Comparison of ENCODE assay signal across 16 mouse cellular contexts in genomic region chr2:116977771-116978600, GRCm38 (mm10).
DNase-seq lines count a peak whose midpoint lies in the region; ATAC-seq lines count a peak whose summit lies in the region.
"Had no signal": no experiment of that assay in that cellular context is flagged by ENCODE, and none has a peak within 500 bp of the region (broad histone marks: within the 10 kb centered on the region; RNA-seq: fewer than 3 reads in every experiment).

No protein-coding gene starts in this region.

- peak overlapping the region; percentile 73 for H3K27ac ChIP-seq in forebrain, embryonic 10.5 days
- no peak overlapping the region for H3K27ac ChIP-seq in forebrain, embryonic 15.5 days (replicated peaks)
- H3K27ac ChIP-seq in kidney, embryonic 16.5 days (ENCODE audit: low read length): peak overlapping the region; percentile 20
- H3K27ac ChIP-seq in embryonic facial prominence, embryonic 14.5 days (replicated peaks; ENCODE audit: low read depth, low read length): peak overlapping the region; percentile 41; the same call in 1 of the 2 replicates
- H3K27ac ChIP-seq: liver, embryonic 13.5 days had no signal

- H3K9ac ChIP-seq in forebrain, embryonic 15.5 days (replicated peaks): no peak overlapping the region
- H3K9ac ChIP-seq in kidney, embryonic 16.5 days (replicated peaks; ENCODE audit: low read length): no peak overlapping the region
- H3K9ac ChIP-seq in embryonic facial prominence, embryonic 14.5 days (ENCODE audit: low read depth, low read length): no peak overlapping the region
- H3K9ac ChIP-seq: heart, embryonic 15.5 days; liver, embryonic 13.5 days; neural tube, embryonic 13.5 days had no signal

- 0 out of 2 replicates have a peak, but pooled peaks cover 2% of the 10 kb centered on the region for H3K9me3 ChIP-seq in forebrain, embryonic 10.5 days
- no peaks in the 10 kb centered on the region for H3K9me3 ChIP-seq in forebrain, embryonic 15.5 days
- H3K9me3 ChIP-seq in kidney, embryonic 16.5 days (ENCODE audit: low read length): no peaks in the 10 kb centered on the region
- H3K9me3 ChIP-seq in embryonic facial prominence, embryonic 14.5 days (ENCODE audit: control insufficient read depth, low read length): no peaks in the 10 kb centered on the region
- H3K9me3 ChIP-seq: heart, embryonic 15.5 days; liver, embryonic 13.5 days; neural tube, embryonic 13.5 days had no signal

- no peaks in the 10 kb centered on the region for H3K36me3 ChIP-seq in forebrain, embryonic 10.5 days (replicated peaks)
- no peaks in the 10 kb centered on the region for H3K36me3 ChIP-seq in forebrain, embryonic 15.5 days
- H3K36me3 ChIP-seq in kidney, embryonic 16.5 days (ENCODE audit: insufficient read depth, low read length): no peaks in the 10 kb centered on the region
- no peaks in the 10 kb centered on the region for H3K36me3 ChIP-seq in embryonic facial prominence, embryonic 14.5 days (ENCODE audit: control insufficient read depth, insufficient read depth, low read length)
- H3K36me3 ChIP-seq: heart, embryonic 15.5 days; liver, embryonic 13.5 days; neural tube, embryonic 13.5 days had no signal

- intact Hi-C loops in heart, postnatal 25 days (cut with DNase I): loop anchor here (2.0 to 5.0 kb wide), 2 partner anchors 41 to 76 kb away; no protein-coding TSS in a partner anchor

- peaks cover 9% of the 10 kb centered on the region; the same call in 1 of the 2 replicates for H3K27me3 ChIP-seq in forebrain, embryonic 10.5 days (ENCODE audit: poor library complexity, severe bottlenecking)
- H3K27me3 ChIP-seq in forebrain, embryonic 15.5 days: no peaks in the 10 kb centered on the region
- no peaks in the 10 kb centered on the region for H3K27me3 ChIP-seq in kidney, embryonic 16.5 days (ENCODE audit: insufficient read depth, low read length)
- no peaks in the 10 kb centered on the region for H3K27me3 ChIP-seq in embryonic facial prominence, embryonic 14.5 days (replicated peaks; ENCODE audit: control insufficient read depth, insufficient read depth, low read length)
- H3K27me3 ChIP-seq: heart, embryonic 15.5 days; neural tube, embryonic 13.5 days had no signal

- 34% methylated on average over 10 of the region's 10 CpGs for WGBS in forebrain, embryonic 10.5 days
- 41% methylated on average over 10 of the region's 10 CpGs for WGBS in forebrain, embryonic 15.5 days
- WGBS in kidney, embryonic 16.5 days: 62% methylated on average over 10 of the region's 10 CpGs
- 59% methylated on average over 10 of the region's 10 CpGs for WGBS in embryonic facial prominence, embryonic 14.5 days

- no peak for ATAC-seq in forebrain, embryonic 15.5 days (replicated peaks)
- ATAC-seq in kidney, embryonic 16.5 days (ENCODE audit: low FRiP score, low TSS enrichment): no peak
- no peak for ATAC-seq in embryonic facial prominence, embryonic 14.5 days (ENCODE audit: low read depth)
- ATAC-seq: inflammation-experienced regulatory T-cells, adult 6 months had no signal

- peaks cover 83% of the 10 kb centered on the region for H3K4me1 ChIP-seq in forebrain, embryonic 10.5 days
- H3K4me1 ChIP-seq in forebrain, embryonic 15.5 days: peaks cover 37% of the 10 kb centered on the region
- peaks cover 70% of the 10 kb centered on the region for H3K4me1 ChIP-seq in kidney, embryonic 16.5 days (ENCODE audit: insufficient read depth, low read length)
- peaks cover 58% of the 10 kb centered on the region for H3K4me1 ChIP-seq in embryonic facial prominence, embryonic 14.5 days (ENCODE audit: control insufficient read depth, insufficient read depth, low read length)

- H3K4me3 ChIP-seq in forebrain, embryonic 10.5 days: no peak overlapping the region
- H3K4me3 ChIP-seq in forebrain, embryonic 15.5 days: no peak overlapping the region
- no peak overlapping the region for H3K4me3 ChIP-seq in kidney, embryonic 16.5 days (ENCODE audit: low read length)
- H3K4me3 ChIP-seq in embryonic facial prominence, embryonic 14.5 days (ENCODE audit: low read depth, low read length): no peak overlapping the region
- H3K4me3 ChIP-seq: heart, embryonic 15.5 days; liver, embryonic 13.5 days; neural tube, embryonic 13.5 days had no signal

- no peak for DNase-seq in forebrain, embryonic 10.5 days (ENCODE audit: extremely low spot score, low spot score)
- no peak for DNase-seq in kidney, postnatal 36 days
- DNase-seq in embryonic facial prominence, embryonic 14.5 days (ENCODE audit: low spot score): no peak
- peak; percentile 86 for DNase-seq in retina, postnatal 1 day
- no peak for DNase-seq in lung, postnatal 4 days
- DNase-seq in heart, postnatal 25 days (ENCODE audit: low spot score): no peak
- DNase-seq: cerebellum, adult 8-10 months; liver, embryonic 13.5 days; lung, postnatal 14 days; midbrain, embryonic 14.5 days; thymus, adult 18-20 months had no signal

- no peak overlapping the region for H3K4me2 ChIP-seq in forebrain, embryonic 15.5 days (replicated peaks)
- H3K4me2 ChIP-seq in kidney, embryonic 16.5 days (replicated peaks; ENCODE audit: low read depth, low read length): no peak overlapping the region
- H3K4me2 ChIP-seq in embryonic facial prominence, embryonic 14.5 days (ENCODE audit: low read depth, low read length): no peak overlapping the region
- H3K4me2 ChIP-seq: liver, embryonic 13.5 days had no signal
